Mouse (Mus musculus): Measurements from ENCODE around the gene Snx14.

Gene Snx14

DNA sequence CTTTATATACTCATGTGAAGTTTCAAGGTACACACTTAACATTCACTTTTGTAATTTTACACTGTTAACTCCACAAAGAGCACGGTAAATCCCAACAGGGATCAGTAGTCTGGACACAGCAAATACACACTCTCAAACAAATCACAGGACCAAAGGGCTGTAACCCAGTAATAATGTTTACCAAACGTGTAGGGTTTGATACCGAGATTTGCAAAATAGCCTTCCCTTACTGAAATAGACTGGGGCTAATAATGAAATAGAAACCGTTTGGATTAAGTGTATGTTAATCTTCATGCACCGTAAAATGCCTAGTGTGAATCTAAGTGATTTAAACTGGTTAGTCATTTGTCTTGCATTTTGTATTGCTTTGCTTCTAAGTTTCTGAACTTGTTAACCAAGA lies 1.2 kb upstream of the Snx14 start:
- peaks cover 3% of the 10 kb centered on the region; the same call in 1 of the 2 replicates for H3K36me3 ChIP-seq (ENCODE audit: insufficient read depth, low read length)
- no peak for TF ChIP-seq POU5F1 (IDR thresholded peaks at IDR 0.05; ENCODE audit: borderline replicate concordance, low read length)
- no peak for TF ChIP-seq NANOG (IDR thresholded peaks at IDR 0.05; ENCODE audit: borderline replicate concordance, low read length)
- no peak for TF ChIP-seq CTCF (conservative IDR thresholded peaks at IDR 0.05; ENCODE audit: low read length)
- H3K4me1 ChIP-seq (replicated peaks; ENCODE audit: low read depth, low read length) = peaks cover 19% of the 10 kb centered on the region
- peaks cover 3% of the 10 kb centered on the region; the same call in 1 of the 2 replicates for H3K27me3 ChIP-seq (ENCODE audit: insufficient read depth, low read length)
- H3K9me3 ChIP-seq (ENCODE audit: low read length) = no peaks in the 10 kb centered on the region
- no peak overlapping the region for H3K4me3 ChIP-seq (replicated peaks; ENCODE audit: low read length)

DNA sequence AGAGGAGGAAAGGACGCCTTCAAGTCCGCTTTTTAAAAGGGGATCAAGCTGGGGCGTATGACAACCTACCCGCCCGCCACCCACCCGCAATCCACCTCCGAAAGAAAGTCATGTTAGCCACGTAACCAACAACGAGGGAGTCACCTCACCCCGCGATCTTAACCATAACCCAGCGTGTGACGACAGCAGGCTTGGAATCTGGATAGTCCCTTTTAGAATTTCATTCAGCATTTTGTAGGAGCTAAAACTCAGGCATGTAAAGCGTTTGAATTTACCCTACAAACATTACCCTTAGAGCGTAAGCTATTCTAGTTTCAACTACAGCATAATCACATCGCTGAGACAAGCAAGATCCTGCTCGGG lies 461 bp upstream of the Snx14 start:
- TF ChIP-seq CTCF (conservative IDR thresholded peaks at IDR 0.05; ENCODE audit: low read length) = no peak
- no peak for TF ChIP-seq NANOG (IDR thresholded peaks at IDR 0.05; ENCODE audit: borderline replicate concordance, low read length)
- no peak for TF ChIP-seq POU5F1 (IDR thresholded peaks at IDR 0.05; ENCODE audit: borderline replicate concordance, low read length)
- Histone ChIP-seq H3K27me3 (ENCODE audit: insufficient read depth, low read length) (peaks cover 3% of the 10 kb centered on the region; the same call in 1 of the 2 replicates), H3K9me3 (ENCODE audit: low read length) (no peaks in the 10 kb centered on the region), H3K36me3 (ENCODE audit: insufficient read depth, low read length) (no peaks in the 10 kb centered on the region), H3K4me1 (replicated peaks; ENCODE audit: low read depth, low read length) (peaks cover 19% of the 10 kb centered on the region), H3K4me3 (replicated peaks; ENCODE audit: low read length) (peak overlapping the region; percentile 89)

DNA sequence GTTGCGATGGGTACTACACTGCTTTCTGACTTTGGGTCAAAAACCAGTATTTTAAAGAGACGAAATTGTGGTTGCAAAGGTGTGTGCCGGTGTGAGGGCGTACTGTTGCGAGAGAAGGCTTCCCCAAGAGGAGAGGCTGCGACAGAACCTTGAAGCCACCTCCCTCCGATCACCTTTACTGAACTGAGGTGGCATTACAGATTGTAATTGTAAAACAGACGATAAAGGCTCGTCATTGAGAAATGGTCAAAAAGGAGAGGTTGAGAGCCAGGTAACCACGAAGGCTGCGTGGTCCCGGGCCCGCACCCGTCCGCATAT lies 562 bp downstream of the Snx14 start:
- H3K4me1 ChIP-seq (replicated peaks; ENCODE audit: low read depth, low read length) = peaks cover 19% of the 10 kb centered on the region
- H3K4me3 ChIP-seq (replicated peaks; ENCODE audit: low read length) = peak overlapping the region; percentile 89
- no peaks in the 10 kb centered on the region for H3K9me3 ChIP-seq (ENCODE audit: low read length)
- no peak for TF ChIP-seq POU5F1 (IDR thresholded peaks at IDR 0.05; ENCODE audit: borderline replicate concordance, low read length)
- TF ChIP-seq NANOG (IDR thresholded peaks at IDR 0.05; ENCODE audit: borderline replicate concordance, low read length) = no peak
- no peak for TF ChIP-seq CTCF (conservative IDR thresholded peaks at IDR 0.05; ENCODE audit: low read length)
- no peaks in the 10 kb centered on the region for H3K36me3 ChIP-seq (ENCODE audit: insufficient read depth, low read length)
- peaks cover 3% of the 10 kb centered on the region; the same call in 1 of the 2 replicates for H3K27me3 ChIP-seq (ENCODE audit: insufficient read depth, low read length)

DNA sequence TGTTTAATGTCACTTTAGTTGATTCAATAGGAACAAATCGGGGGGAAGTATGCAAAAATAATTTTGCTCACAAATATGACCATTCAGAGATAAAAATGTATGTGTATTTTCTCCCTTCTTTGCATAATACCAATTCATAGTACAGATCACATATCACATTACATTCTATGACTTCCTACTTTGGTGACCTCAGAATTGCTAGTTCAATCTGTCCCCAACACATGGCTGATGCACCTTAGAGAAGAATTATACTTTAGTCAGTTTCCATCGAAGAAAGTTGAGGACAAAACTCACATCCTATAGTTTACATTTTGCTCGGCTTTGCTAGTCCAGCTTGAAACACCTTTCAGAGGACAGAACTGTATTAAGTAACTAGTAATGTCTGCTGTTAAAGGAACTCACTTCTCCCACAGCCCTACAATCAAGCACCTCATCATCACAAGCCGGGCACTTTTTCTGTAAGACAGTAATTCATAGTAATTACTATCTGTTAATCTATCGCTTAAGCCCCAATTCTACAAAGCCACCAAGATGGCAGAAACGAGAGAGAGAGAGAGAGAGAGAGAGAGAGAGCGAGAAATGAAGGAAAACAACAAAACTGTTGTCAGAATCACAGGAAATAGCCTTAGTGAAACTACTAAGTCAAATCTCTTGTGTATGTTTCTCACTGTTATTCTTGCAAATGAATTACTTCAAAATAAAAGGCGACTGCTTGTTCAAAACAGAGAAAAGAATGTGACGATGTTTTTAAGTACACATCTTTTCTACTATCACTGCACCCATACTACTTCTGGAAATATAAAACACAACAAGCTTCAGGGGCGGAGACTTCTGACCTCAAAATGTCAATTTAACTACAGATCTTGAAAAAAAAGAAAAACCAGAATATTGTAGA lies 1.2 kb downstream of the Snx14 start:
- Histone ChIP-seq H3K9me3 (ENCODE audit: low read length) (no peaks in the 10 kb centered on the region), H3K36me3 (ENCODE audit: insufficient read depth, low read length) (no peaks in the 10 kb centered on the region), H3K4me1 (replicated peaks; ENCODE audit: low read depth, low read length) (peaks cover 19% of the 10 kb centered on the region), H3K4me3 (replicated peaks; ENCODE audit: low read length) (peak overlapping the region; percentile 89), H3K27me3 (ENCODE audit: insufficient read depth, low read length) (peaks cover 3% of the 10 kb centered on the region; the same call in 1 of the 2 replicates)
- no peak for TF ChIP-seq CTCF (conservative IDR thresholded peaks at IDR 0.05; ENCODE audit: low read length)
- TF ChIP-seq POU5F1 (IDR thresholded peaks at IDR 0.05; ENCODE audit: borderline replicate concordance, low read length) = no peak
- TF ChIP-seq NANOG (IDR thresholded peaks at IDR 0.05; ENCODE audit: borderline replicate concordance, low read length) = no peak

DNA sequence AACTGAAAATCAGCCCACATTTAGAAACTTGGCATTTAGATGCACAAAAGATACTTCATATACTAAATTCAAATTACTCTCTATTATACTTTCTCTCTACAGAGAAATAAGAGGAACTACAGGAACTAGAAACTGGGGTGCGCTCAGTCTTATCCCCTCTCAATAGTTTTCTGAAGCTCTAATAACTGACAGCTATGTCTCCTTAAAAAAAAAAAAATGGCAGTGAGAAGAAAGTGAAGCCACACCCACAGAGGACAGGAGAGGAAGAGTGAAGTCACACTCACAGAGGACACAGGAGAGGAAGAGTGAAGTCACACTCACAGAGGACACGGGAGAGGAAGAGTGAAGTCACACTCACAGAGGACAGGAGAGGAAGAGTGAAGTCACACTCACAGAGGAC lies 14.4 kb downstream of the Snx14 start:
- no peak overlapping the region for H3K4me3 ChIP-seq (replicated peaks; ENCODE audit: low read length)
- TF ChIP-seq POU5F1 (IDR thresholded peaks at IDR 0.05; ENCODE audit: borderline replicate concordance, low read length) (no peak), NANOG (IDR thresholded peaks at IDR 0.05; ENCODE audit: borderline replicate concordance, low read length) (no peak), CTCF (conservative IDR thresholded peaks at IDR 0.05; ENCODE audit: low read length) (no peak)

DNA sequence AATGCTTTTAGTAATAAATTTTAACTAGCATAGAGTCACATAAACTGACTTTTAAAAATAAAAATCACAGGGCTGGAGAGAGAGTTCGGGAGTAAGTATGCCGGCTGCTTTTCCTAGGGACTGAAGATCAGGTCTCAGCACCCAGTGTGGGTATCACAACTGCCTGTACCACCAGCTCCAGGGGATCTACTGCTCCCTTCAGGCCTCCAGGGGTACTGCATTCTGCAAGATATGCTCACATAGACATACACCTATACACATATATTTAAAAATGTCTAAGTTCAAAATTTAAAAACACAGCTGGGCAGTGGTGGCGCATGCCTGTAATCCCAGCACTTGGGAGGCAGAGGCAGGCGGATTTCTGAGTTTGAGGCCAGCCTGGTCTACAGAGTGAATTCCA lies 16.3 kb downstream of the Snx14 start:
- TF ChIP-seq NANOG (IDR thresholded peaks at IDR 0.05; ENCODE audit: borderline replicate concordance, low read length) = no peak
- TF ChIP-seq CTCF (conservative IDR thresholded peaks at IDR 0.05; ENCODE audit: low read length) = peak; percentile 56

More for the DNA sequence above, 14.4 kb downstream of the Snx14 start:
- H3K27me3 ChIP-seq (ENCODE audit: insufficient read depth, low read length) = no peaks in the 10 kb centered on the region
- peaks cover 4% of the 10 kb centered on the region for H3K4me1 ChIP-seq (replicated peaks; ENCODE audit: low read depth, low read length)
- no peaks in the 10 kb centered on the region for H3K9me3 ChIP-seq (ENCODE audit: low read length)
- 0 out of 2 replicates have a peak, but pooled peaks cover 5% of the 10 kb centered on the region for H3K36me3 ChIP-seq (ENCODE audit: insufficient read depth, low read length)

DNA sequence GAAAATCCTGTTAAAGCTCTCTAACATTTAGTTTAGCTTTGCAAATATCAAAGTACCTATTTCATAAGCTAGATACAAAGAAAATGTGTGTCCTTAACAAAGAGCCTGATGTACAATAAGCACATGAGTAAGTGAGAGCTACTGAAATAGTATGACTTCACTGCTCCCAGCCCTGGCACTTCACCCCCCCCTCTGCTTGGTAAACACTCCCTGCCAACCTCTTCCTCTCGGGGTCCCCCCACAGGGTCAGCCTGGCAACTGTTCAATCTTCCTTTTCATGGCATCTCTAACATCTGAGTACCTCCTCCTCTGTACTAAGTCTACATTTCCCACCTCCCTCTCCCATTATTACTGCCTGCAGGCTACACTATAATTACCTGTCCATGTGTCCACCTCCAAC lies 22.0 kb downstream of the Snx14 start:
- Histone ChIP-seq H3K9me3 (ENCODE audit: low read length) (no peaks in the 10 kb centered on the region), H3K4me1 (replicated peaks; ENCODE audit: low read depth, low read length) (peaks cover 4% of the 10 kb centered on the region), H3K4me3 (replicated peaks; ENCODE audit: low read length) (no peak overlapping the region), H3K36me3 (ENCODE audit: insufficient read depth, low read length) (peaks cover 6% of the 10 kb centered on the region; the same call in 1 of the 2 replicates), H3K27me3 (ENCODE audit: insufficient read depth, low read length) (no peaks in the 10 kb centered on the region)
- no peak for TF ChIP-seq CTCF (conservative IDR thresholded peaks at IDR 0.05; ENCODE audit: low read length)
- no peak for TF ChIP-seq NANOG (IDR thresholded peaks at IDR 0.05; ENCODE audit: borderline replicate concordance, low read length)
- no peak for TF ChIP-seq POU5F1 (IDR thresholded peaks at IDR 0.05; ENCODE audit: borderline replicate concordance, low read length)

More for the DNA sequence above, 16.3 kb downstream of the Snx14 start:
- Histone ChIP-seq H3K36me3 (ENCODE audit: insufficient read depth, low read length) (peaks cover 3% of the 10 kb centered on the region; the same call in 1 of the 2 replicates), H3K27me3 (ENCODE audit: insufficient read depth, low read length) (no peaks in the 10 kb centered on the region), H3K4me1 (replicated peaks; ENCODE audit: low read depth, low read length) (peaks cover 4% of the 10 kb centered on the region), H3K9me3 (ENCODE audit: low read length) (no peaks in the 10 kb centered on the region), H3K4me3 (replicated peaks; ENCODE audit: low read length) (no peak overlapping the region)

DNA sequence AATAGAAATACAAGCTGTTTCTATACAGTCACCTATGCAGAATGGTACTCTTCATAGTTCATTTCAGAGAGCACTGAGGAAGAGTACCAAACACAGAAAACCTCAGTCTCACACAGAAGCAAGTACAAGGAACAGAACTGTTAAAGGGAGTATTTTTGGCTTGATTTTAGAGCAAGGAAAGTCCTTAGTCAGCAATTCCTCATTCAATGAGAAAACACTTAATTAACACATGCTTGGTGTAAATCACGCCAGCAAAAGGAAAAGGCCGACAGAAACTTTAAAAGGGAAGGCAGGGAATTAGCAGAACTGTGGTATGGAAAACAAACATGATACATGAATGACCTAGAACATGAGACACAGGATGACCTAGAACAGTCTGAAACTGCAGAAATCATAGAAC lies 28.8 kb downstream of the Snx14 start:
- H3K27me3 ChIP-seq (ENCODE audit: insufficient read depth, low read length) = no peaks in the 10 kb centered on the region
- no peak overlapping the region for H3K4me3 ChIP-seq (replicated peaks; ENCODE audit: low read length)
- H3K4me1 ChIP-seq (replicated peaks; ENCODE audit: low read depth, low read length) = no peaks in the 10 kb centered on the region
- peaks cover 2% of the 10 kb centered on the region; the same call in 1 of the 2 replicates for H3K36me3 ChIP-seq (ENCODE audit: insufficient read depth, low read length)
- no peaks in the 10 kb centered on the region for H3K9me3 ChIP-seq (ENCODE audit: low read length)
- TF ChIP-seq POU5F1 (IDR thresholded peaks at IDR 0.05; ENCODE audit: borderline replicate concordance, low read length) = no peak
- TF ChIP-seq NANOG (IDR thresholded peaks at IDR 0.05; ENCODE audit: borderline replicate concordance, low read length) = no peak
- TF ChIP-seq CTCF (conservative IDR thresholded peaks at IDR 0.05; ENCODE audit: low read length) = no peak

Measured in E14TG2a.4 (cell line).